Comparison of ENCODE assay signal across 8 mouse cellular contexts in genomic region chr17:88441432-88442174, GRCm38 (mm10). TPM values are rescaled to one million over a fixed set of nuclear protein-coding genes. Genes with fewer than 3 reads are reported as not detected.
DNase-seq lines count a peak whose midpoint lies in the region; ATAC-seq and TF ChIP-seq lines count a peak whose summit lies in the region.

No protein-coding gene starts in this region.

- H3K27ac ChIP-seq in embryonic facial prominence, embryonic 11.5 days (replicated peaks; ENCODE audit: low read depth, low read length): peak overlapping the region; percentile 87
- peak overlapping the region; percentile 86 for H3K27ac ChIP-seq in heart, adult 2 months
- peak overlapping the region; percentile 87 for H3K27ac ChIP-seq in kidney, adult 2 months (ENCODE audit: insufficient read depth, low read depth, low read length)
- H3K27ac ChIP-seq in limb, embryonic 14.5 days (replicated peaks; ENCODE audit: low read depth, low read length): peak overlapping the region; percentile 87
- H3K27ac ChIP-seq in midbrain, embryonic 16.5 days (ENCODE audit: low read length): peak overlapping the region; percentile 88

- no peaks in the 10 kb centered on the region for H3K27me3 ChIP-seq in embryonic facial prominence, embryonic 11.5 days (ENCODE audit: control insufficient read depth, insufficient read depth, low read length)
- H3K27me3 ChIP-seq in heart, adult 2 months (ENCODE audit: control insufficient read depth, insufficient read depth, low read length): no peaks in the 10 kb centered on the region
- H3K27me3 ChIP-seq in kidney, adult 2 months (replicated peaks; ENCODE audit: control insufficient read depth, insufficient read depth, low read length): no peaks in the 10 kb centered on the region
- H3K27me3 ChIP-seq in limb, embryonic 14.5 days (ENCODE audit: control insufficient read depth, insufficient read depth, low read length): no peaks in the 10 kb centered on the region
- H3K27me3 ChIP-seq in midbrain, embryonic 16.5 days (ENCODE audit: control insufficient read depth, insufficient read depth, low read depth, low read length): no peaks in the 10 kb centered on the region; the same call in 1 of the 2 replicates

- peak; percentile 21; the same call in 1 of the 2 replicates for TF ChIP-seq CTCF in heart, adult 2 months (IDR thresholded peaks at IDR 0.05)
- TF ChIP-seq CTCF in kidney, adult 2 months (conservative IDR thresholded peaks at IDR 0.05; ENCODE audit: insufficient read depth, insufficient read length, low read depth, low read length): peak; percentile 25; the same call in 1 of the 2 replicates

- WGBS in embryonic facial prominence, embryonic 11.5 days: under 1% methylated on average over 41 of the region's 48 CpGs
- under 1% methylated on average over 45 of the region's 48 CpGs for WGBS in heart, adult 2 months
- WGBS in kidney, adult 2 months: under 1% methylated on average over 45 of the region's 48 CpGs
- WGBS in limb, embryonic 14.5 days: under 1% methylated on average over 36 of the region's 48 CpGs
- WGBS in midbrain, embryonic 16.5 days: under 1% methylated on average over 30 of the region's 48 CpGs

- no peak for TF ChIP-seq POLR2A in heart, adult 2 months (IDR thresholded peaks at IDR 0.05; ENCODE audit: insufficient read depth, low read depth, low read length)
- no peak for TF ChIP-seq POLR2A in kidney, adult 2 months (IDR thresholded peaks at IDR 0.05; ENCODE audit: low read depth, low read length)
- no peak for TF ChIP-seq POLR2A in limb, embryonic 14.5 days (IDR thresholded peaks at IDR 0.05; ENCODE audit: borderline replicate concordance, extremely low read depth, insufficient read depth, insufficient read length)

- intact Hi-C loops in heart, adult 2 months (cut with DNase I): loop anchor here (2.0 to 5.0 kb wide), 4 partner anchors 71 to 374 kb away; partner anchors contain the start of gene Fbxo11

- H3K9me3 ChIP-seq in embryonic facial prominence, embryonic 11.5 days (replicated peaks; ENCODE audit: control insufficient read depth, low read length): no peaks in the 10 kb centered on the region
- H3K9me3 ChIP-seq in limb, embryonic 14.5 days (ENCODE audit: control insufficient read depth, low read length): no peaks in the 10 kb centered on the region
- H3K9me3 ChIP-seq in midbrain, embryonic 16.5 days (replicated peaks; ENCODE audit: control insufficient read depth, low read length, poor library complexity, severe bottlenecking): no peaks in the 10 kb centered on the region

- TF ChIP-seq EP300 in heart, adult 2 months (IDR thresholded peaks at IDR 0.05; ENCODE audit: insufficient read depth, low read depth, low read length): no peak

- H3K4me2 ChIP-seq in embryonic facial prominence, embryonic 11.5 days (ENCODE audit: low read depth, low read length): peak overlapping the region; percentile 75
- peak overlapping the region; percentile 82 for H3K4me2 ChIP-seq in limb, embryonic 14.5 days (replicated peaks; ENCODE audit: low read depth, low read length, severe bottlenecking)
- peak overlapping the region; percentile 84 for H3K4me2 ChIP-seq in midbrain, embryonic 16.5 days (ENCODE audit: low read length)

- H3K4me1 ChIP-seq in embryonic facial prominence, embryonic 11.5 days (ENCODE audit: control insufficient read depth, insufficient read depth, low read length): no peaks in the 10 kb centered on the region
- peaks cover 1% of the 10 kb centered on the region for H3K4me1 ChIP-seq in heart, adult 2 months (ENCODE audit: control insufficient read depth, insufficient read depth, low read length)
- peaks cover 14% of the 10 kb centered on the region; the same call in 1 of the 2 replicates for H3K4me1 ChIP-seq in kidney, adult 2 months (ENCODE audit: control insufficient read depth, insufficient read depth, low read length)
- H3K4me1 ChIP-seq in limb, embryonic 14.5 days (ENCODE audit: control insufficient read depth, insufficient read depth, low read length): no peaks in the 10 kb centered on the region
- peaks cover 4% of the 10 kb centered on the region; the same call in 1 of the 2 replicates for H3K4me1 ChIP-seq in midbrain, embryonic 16.5 days (ENCODE audit: control insufficient read depth, insufficient read depth, low read length)

- H3K36me3 ChIP-seq in embryonic facial prominence, embryonic 11.5 days (replicated peaks; ENCODE audit: control insufficient read depth, insufficient read depth, low read depth, low read length): no peaks in the 10 kb centered on the region
- H3K36me3 ChIP-seq in heart, adult 2 months (ENCODE audit: control insufficient read depth, insufficient read depth, low read length): no peaks in the 10 kb centered on the region
- no peaks in the 10 kb centered on the region for H3K36me3 ChIP-seq in kidney, adult 2 months (ENCODE audit: control insufficient read depth, insufficient read depth, low read length)
- no peaks in the 10 kb centered on the region for H3K36me3 ChIP-seq in limb, embryonic 14.5 days (ENCODE audit: control insufficient read depth, insufficient read depth, low read length)
- H3K36me3 ChIP-seq in midbrain, embryonic 16.5 days (ENCODE audit: control insufficient read depth, insufficient read depth, low read length): no peaks in the 10 kb centered on the region

- H3K4me3 ChIP-seq in embryonic facial prominence, embryonic 11.5 days (ENCODE audit: low read depth, low read length): peak overlapping the region; percentile 87
- H3K4me3 ChIP-seq in heart, adult 2 months: peak overlapping the region; percentile 91
- peak overlapping the region; percentile 80 for H3K4me3 ChIP-seq in kidney, adult 2 months (ENCODE audit: insufficient read depth, low read depth, low read length)
- H3K4me3 ChIP-seq in limb, embryonic 14.5 days (replicated peaks; ENCODE audit: low read length): peak overlapping the region; percentile 94
- peak overlapping the region; percentile 96 for H3K4me3 ChIP-seq in midbrain, embryonic 16.5 days (ENCODE audit: low read depth, low read length)

- ATAC-seq in embryonic facial prominence, embryonic 11.5 days (replicated peaks; ENCODE audit: insufficient number of reproducible peaks, low FRiP score, low TSS enrichment, low read depth): peak; percentile 73
- ATAC-seq in limb, embryonic 14.5 days (ENCODE audit: low FRiP score, low read depth): peak; percentile 41
- peak; percentile 66 for ATAC-seq in midbrain, embryonic 16.5 days

- peaks cover 3% of the 10 kb centered on the region; the same call in 1 of the 2 replicates for H3K79me2 ChIP-seq in heart, adult 2 months (replicated peaks; ENCODE audit: control insufficient read depth, insufficient read depth, low read length)

- peak; percentile 92 for DNase-seq in 3134 (ENCODE audit: extremely low read depth, insufficient read length, low spot score)
- peak; percentile 59 for DNase-seq in adrenal gland, adult 8-10 months
- peak; percentile 85 for DNase-seq in embryonic facial prominence, embryonic 11.5 days (ENCODE audit: low spot score)
- peak; percentile 77 to 79 for DNase-seq in heart, adult 2 months
- DNase-seq in kidney, adult 2 months: peak; percentile 92
- peak; percentile 69 for DNase-seq in limb, embryonic 14.5 days (ENCODE audit: low spot score)
- peak; percentile 77 to 81 for DNase-seq in spleen, postnatal 36 days (ENCODE audit: low spot score in 2 of 2)

- peak overlapping the region; percentile 86 for H3K9ac ChIP-seq in embryonic facial prominence, embryonic 11.5 days (replicated peaks; ENCODE audit: low read length)
- peak overlapping the region; percentile 91 for H3K9ac ChIP-seq in heart, adult 2 months (ENCODE audit: low read depth, low read length)
- H3K9ac ChIP-seq in limb, embryonic 14.5 days (ENCODE audit: low read depth, low read length, severe bottlenecking): peak overlapping the region; percentile 88
- H3K9ac ChIP-seq in midbrain, embryonic 16.5 days (ENCODE audit: low read depth, low read length): peak overlapping the region; percentile 83

RNA-seq across cellular contexts. Expression of gene Foxn2, which starts 1.1 kb away (rescaled TPM):
- total RNA-seq in adrenal gland, adult 8-10 months (2022): 10 to 100 TPM; 15.6 to 19.5 (median 17.7) TPM
- 8.0 and 9.3 TPM in 2 replicates for polyA plus RNA-seq in embryonic facial prominence, embryonic 11.5 days (2014; fragmentation: Nextera tagmentation; extraction: Ambion mirVana)
- 1 to 10 TPM; 7.4 to 9.4 TPM for total RNA-seq in heart, adult 2 months (2021)
- 2.6 and 2.8 TPM in 2 replicates for polyA plus RNA-seq in heart, adult 2 months (2012; rRNA removed)
- 2.7 and 2.9 TPM in 2 replicates for polyA plus RNA-seq in kidney, adult 2 months (2012; rRNA removed)
- 7.6 and 8.6 TPM in 2 replicates for polyA plus RNA-seq in limb, embryonic 14.5 days (2012; rRNA removed)
- polyA plus RNA-seq in limb, embryonic 14.5 days (2014; fragmentation: Nextera tagmentation; extraction: Ambion mirVana): 11.6 and 12.6 TPM in 2 replicates
- 7.6 and 8.5 TPM in 2 replicates for polyA plus RNA-seq in midbrain, embryonic 16.5 days (2015; fragmentation: Nextera tagmentation; extraction: Ambion mirVana)

Comparison
In these comparisons a context has a peak if more than half of its experiments do, and no peak if none do; other contexts are left out.
1. Peak in every context shown above with its lines: DNase-seq, ATAC-seq, H3K4me3 ChIP-seq and H3K27ac ChIP-seq.